Mouse (Mus musculus) ovary, adult 18-20 months (tissue): ENCODE measurements around the gene Itga1.

ENCODE experiments used
- DNase-seq: peaks from one replicate; pipeline ENCODE4 v3.0.0; 2022; ENCODE audit warnings: low spot score, mixed read lengths

The Itga1 gene

DNA sequence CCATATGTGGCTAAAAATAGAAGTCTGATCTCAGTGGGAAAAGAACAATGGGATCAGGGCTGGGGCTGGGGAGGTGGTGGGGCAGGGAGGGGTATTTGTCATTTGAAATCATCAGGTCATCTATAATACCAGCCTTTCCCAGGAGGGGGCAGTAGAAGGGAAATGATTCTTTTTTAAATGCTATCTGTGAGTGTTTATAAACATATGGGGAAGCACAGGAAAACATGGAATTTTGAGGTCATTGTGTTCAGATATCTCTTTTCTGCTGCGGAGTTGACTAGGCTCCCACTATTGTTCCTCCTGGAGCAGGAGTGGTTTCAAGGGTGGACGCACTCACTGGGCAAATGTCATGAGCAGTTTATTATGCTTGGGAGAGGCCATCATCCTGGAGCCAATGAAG lies 114.6 kb downstream of the Itga1 start:
- no peak for DNase-seq

DNA sequence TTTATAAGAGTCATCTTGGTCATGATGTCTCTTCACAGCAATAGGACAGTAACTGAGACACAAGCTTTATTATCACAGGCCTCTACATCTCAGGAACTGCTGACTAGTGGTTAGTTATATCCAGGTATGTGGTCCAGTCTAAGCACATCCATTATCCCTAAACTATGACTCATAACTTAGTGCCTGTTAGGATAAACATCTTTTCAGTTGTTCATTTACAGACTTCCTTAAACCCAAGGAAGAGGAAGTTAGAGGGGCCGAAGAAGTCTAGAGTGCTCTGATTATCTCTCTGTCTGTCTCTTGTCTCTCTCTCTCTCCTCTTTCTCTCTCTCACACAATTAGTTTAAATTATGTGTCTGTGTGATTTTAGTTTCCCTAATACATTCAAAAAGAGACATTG lies 117.1 kb downstream of the Itga1 start:
- no peak for DNase-seq

GRCm38 (mm10) chr13:114983116-114983515 lies 118.6 kb downstream of the Itga1 start:
- no peak for DNase-seq

- DNase-seq: no peak
These were observed 120.8 kb downstream of the Itga1 start for GRCm38 (mm10) chr13:114980831-114981419.

- no peak for DNase-seq
These were observed 127.2 kb downstream of the Itga1 start for GRCm38 (mm10) chr13:114974484-114975042.

DNA sequence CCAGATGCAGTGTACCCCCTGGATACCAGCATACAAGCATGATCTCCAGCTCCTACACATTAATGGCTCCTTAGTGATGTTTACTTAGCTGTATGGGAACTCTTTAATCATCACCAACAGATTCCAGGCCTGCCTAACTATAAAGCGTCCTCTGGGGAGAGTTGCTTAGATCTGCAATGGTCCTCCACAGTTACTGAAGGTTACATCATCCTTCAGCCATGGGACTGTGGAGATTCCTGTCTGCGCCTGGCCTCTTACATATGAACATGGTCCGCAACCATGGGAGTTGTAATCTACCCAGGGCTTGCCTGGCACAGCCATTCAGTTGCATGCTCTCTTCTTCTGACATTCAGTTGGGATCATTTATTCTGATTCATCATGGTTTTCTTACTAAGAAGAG lies 129.9 kb downstream of the Itga1 start:
- DNase-seq: no peak

- DNase-seq: peak; percentile 43
These were observed 137.5 kb downstream of the Itga1 start for GRCm38 (mm10) chr13:114964233-114964632.

DNA sequence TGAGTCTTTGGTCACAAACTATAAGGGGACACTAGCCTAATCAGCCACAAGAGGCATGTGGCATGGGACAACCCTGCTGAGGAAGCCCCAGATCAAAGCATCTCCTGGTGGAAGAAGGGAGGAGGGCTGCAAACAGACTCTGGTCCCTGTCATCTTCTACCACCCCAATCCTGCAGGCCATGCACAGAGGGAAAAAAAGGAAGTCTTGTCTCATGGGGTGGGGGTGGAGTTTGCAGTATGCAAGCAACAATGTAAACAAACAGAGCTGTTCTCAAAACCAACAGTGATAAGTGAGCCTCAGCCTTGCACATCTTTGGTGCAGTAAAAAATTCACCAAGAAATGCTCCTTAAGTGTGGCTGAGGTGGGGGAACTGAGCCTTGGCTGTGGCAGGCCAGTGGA lies 147.2 kb downstream of the Itga1 start:
- no peak for DNase-seq

DNA sequence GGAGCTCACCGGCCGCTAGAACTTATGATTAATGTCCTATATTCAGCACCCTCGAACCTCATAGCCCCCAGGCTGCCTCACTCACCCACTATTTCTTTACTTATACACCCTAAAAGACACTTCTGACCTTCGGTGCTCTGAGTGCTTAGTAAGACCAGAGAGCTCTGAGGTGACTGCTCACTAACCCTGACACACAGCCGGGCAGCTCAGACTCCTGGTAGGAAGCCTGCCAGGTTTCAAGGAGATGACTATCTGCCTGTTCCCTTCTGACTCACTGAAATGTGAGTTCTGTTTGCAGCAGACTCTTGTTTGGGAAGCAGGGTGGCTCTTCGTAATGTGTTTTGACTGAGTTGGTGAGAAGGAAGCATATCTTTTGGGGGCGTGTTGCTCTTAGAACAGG lies 168.2 kb downstream of the Itga1 start:
- DNase-seq: peak; percentile 39

GRCm38 (mm10) chr13:114931775-114932294 lies 169.9 kb downstream of the Itga1 start, which contains the start of gene Itga2:
Gene Itga2, minus strand, starts transcription at chr13:114932100.
- DNase-seq: peak; percentile 49

- DNase-seq: no peak
These were observed 170.6 kb downstream of the Itga1 start for GRCm38 (mm10) chr13:114930996-114931649.

- no peak for DNase-seq
These were observed 177.0 kb downstream of the Itga1 start for GRCm38 (mm10) chr13:114924785-114925184.

DNA sequence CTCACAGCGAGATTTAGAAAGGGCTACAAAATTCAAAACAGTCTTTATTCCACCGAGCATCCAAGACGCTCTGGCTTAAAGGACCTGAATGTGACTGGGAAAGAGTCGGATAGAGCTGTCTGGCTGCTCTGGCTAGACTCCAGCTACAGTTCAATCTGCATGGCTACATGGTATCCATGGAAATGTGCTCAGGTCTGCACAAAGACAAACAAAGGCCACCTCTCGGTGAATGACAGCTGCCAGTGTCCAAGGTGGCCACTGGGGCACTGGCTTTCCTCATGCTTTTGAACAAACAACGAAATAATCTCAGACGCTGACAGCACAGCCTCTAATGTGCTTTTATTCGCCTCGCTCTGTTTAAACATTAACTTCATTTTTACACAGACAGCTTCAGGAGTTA lies 178.4 kb downstream of the Itga1 start:
- DNase-seq: no peak

DNA sequence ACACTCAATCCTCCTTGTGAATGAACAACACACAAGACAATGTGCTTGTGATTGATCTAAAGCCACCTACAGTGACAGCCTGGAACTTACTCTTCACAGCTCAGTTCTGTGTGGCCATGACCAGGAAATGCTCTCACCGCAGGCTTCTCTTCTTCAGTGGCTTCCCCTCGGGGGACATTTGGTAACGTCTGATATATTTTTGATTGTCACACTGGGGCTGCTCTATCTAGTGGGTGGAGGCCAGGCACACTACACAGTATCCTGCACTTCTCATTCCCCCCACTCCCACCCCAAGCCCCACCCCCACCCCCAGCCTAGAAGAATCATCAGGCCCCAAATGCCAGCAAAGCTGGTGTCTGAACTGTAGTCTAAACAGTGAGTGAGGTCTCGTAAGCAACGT lies 186.0 kb downstream of the Itga1 start:
- no peak for DNase-seq

DNA sequence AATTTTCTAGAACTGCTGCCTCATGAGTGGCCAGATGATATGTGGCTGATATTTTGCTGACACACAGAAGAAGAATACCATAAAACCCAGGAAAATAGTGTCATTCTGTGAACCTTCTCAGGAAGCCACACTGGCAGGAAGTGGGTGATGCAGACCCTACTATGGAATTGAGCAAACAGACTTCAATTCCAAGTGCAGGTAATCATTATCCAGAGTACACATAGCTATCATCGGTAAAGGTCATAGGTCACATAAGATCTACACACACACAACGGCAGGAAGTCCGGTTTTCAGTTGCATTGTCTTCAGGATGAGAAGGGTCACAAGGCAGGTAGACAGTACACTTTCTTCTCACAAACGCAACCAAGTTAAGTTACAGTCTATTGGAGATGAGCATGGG lies 186.8 kb downstream of the Itga1 start:
- DNase-seq: no peak

GRCm38 (mm10) chr13:114914559-114914958 lies 187.2 kb downstream of the Itga1 start:
- no peak for DNase-seq

- no peak for DNase-seq
These were observed 191.1 kb downstream of the Itga1 start for GRCm38 (mm10) chr13:114910629-114911028.

DNA sequence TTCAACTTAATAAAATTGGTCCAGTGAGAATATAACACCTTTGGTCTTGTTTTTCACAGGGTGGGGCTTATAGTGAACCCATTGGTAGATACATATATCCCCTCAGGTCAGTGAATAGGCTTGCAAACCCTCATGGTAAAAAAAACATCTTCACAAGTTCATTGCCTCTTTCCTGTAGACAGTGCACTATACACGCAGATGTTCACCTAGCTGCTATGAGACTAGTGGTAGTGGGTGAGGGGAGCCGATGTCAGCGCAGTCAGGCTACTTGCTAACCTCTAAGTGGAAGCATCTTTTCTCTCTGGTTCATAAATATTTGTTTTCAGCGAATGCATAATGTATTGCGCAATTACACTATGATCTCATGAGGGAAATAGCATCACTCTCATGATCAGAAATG lies 192.2 kb downstream of the Itga1 start:
- DNase-seq: no peak

DNA sequence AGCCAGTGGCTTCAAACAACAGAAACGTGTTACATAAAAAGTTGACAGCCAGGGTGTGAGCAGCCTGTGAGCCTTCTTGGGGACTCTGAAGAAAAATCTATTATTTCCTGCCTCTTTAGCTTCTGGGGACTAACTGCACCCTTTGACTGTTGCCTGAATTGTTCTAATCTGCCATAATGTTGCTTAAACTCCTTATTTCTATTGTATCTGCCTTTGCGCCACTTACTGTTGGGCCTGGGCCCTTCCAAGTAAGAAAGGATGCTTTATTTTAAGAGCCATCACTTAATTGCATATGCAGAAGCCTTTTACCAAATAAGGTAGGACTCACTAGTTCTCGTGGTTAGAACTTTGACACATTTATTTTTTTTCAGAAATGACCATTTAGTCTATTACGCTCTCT lies 193.9 kb downstream of the Itga1 start:
- no peak for DNase-seq
